Mouse (Mus musculus): ENCODE results near the gene Dalrd3. TPM values are rescaled to one million over a fixed set of nuclear protein-coding genes. Genes with fewer than 3 reads are reported as not detected.
A peak's percentile ranks its signal among the peaks of the same experiment; 100 is the strongest.

The Dalrd3 gene
- 230 and 246 TPM in 2 replicates for polyA plus RNA-seq (2015; fragmentation: Nextera tagmentation; extraction: Ambion mirVana)

DNA sequence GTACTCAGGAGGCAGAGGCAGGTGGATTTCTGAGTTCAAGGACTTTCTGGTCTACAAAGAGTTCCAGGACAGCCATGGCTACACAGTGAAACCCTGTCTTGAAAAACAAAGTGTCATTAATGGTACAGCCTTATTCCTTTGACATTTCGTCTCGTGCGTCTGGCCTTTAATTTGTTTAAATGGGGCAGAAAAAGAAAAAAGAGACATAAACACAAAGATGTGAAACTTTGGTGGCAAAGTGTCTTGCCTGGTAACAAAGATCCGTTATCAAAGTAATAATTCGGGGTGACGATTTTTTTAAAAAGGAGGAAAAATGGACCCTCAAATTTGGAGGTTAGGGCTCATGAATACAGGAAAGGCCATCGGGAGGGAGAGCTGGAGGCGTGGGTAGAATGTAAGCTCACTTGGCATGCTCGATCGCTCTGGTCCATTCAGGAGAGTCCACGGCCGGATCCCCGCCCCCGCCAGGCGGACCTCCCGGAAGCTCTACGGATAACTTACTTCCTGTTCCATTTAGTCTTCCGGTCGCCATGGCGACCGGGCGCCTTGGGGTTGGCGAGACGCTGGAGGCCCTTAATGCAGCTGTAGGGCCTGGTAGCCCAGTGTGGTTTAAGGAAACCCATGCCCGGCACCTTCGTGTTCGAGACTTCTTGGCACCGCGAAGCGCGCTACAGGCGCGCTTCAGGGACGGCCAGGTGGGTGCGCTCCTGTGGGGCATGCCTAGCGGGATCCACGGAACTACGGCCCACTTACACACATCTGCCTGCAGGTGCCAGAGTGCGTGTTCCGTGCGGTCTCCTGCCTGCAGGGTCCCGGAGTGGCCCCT lies at the start of gene Dalrd3:
Dalrd3 (plus strand) TSS at position 506 of the 826 bp plus-strand sequence.
- H3K4me3 ChIP-seq, result peak within 1 kb of the TSS; percentile 62
- H3K4me2 ChIP-seq, result peak within 1 kb of the TSS; percentile 99
- H3K27ac ChIP-seq, result peak within 1 kb of the TSS; percentile 75
- peaks cover 54% of the 10 kb centered on the region for H3K4me1 ChIP-seq
- peak; percentile 63 for ATAC-seq
- H3K27me3 ChIP-seq, result no peaks in the 10 kb centered on the region
- 6% methylated on average over 42 of the region's 42 CpGs for WGBS
- no peaks in the 10 kb centered on the region for H3K9me3 ChIP-seq (replicated peaks)
- H3K9ac ChIP-seq, result peak within 1 kb of the TSS; percentile 71
- H3K36me3 ChIP-seq (ENCODE audit: poor library complexity, severe bottlenecking), result peaks cover 55% of the 10 kb centered on the region

DNA sequence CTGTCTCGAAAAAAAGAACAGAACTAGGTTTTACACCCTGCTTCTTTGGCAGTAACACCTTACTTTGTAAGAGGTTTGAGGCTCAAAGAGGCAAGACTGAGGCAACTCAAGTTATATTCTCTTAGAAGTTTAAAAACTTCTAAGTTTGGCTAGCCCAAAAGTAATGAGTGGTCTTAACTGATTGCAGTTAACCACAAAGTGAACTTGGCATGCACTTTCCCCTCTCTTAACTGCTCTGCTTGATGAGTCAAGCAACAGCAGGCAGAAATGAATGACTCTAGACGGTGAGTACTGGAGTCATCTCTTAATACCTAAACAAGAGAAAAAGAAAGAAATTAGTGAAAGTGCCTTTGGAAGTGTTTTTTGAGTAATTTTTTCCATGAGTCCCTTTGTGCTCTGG lies 48.1 kb upstream of the Dalrd3 start:
- no peaks in the 10 kb centered on the region for H3K27me3 ChIP-seq
- 58% methylated on average over 2 of the region's 2 CpGs for WGBS
- peak overlapping the region; percentile 54; the same call in 1 of the 2 replicates for H3K27ac ChIP-seq
- no peaks in the 10 kb centered on the region for H3K9me3 ChIP-seq (replicated peaks)
- ATAC-seq, result no peak
- no peak overlapping the region for H3K9ac ChIP-seq
- H3K4me1 ChIP-seq, result peaks cover 33% of the 10 kb centered on the region
- H3K36me3 ChIP-seq (ENCODE audit: poor library complexity, severe bottlenecking), result peaks cover 16% of the 10 kb centered on the region
- H3K4me2 ChIP-seq, result peak overlapping the region; percentile 18; the same call in 1 of the 2 replicates
- no peak overlapping the region for H3K4me3 ChIP-seq

DNA sequence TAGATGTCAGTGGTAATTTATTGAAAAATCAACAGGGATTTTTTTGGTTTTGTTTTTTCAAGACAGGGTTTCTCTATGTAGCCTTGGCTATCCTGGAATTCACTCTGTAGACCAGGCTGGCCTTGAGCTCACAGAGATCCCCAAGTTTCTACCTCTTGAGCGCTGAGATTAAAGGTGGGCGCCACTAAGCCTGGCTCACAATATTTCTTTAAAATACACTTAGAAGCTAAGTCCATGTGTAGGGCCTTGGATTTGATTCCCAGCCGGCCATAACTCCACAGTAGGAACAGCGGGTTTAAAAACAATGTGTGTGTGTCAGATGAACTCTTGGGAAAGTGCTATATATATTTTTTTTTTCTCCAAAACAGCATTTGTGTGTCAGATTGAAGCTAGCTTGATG lies 46.3 kb upstream of the Dalrd3 start:
- Histone ChIP-seq H3K9me3 (replicated peaks) (no peaks in the 10 kb centered on the region), H3K27me3 (no peaks in the 10 kb centered on the region), H3K4me3 (no peak overlapping the region), H3K4me1 (peaks cover 30% of the 10 kb centered on the region), H3K36me3 (ENCODE audit: poor library complexity, severe bottlenecking) (peaks cover 18% of the 10 kb centered on the region), H3K27ac (no peak overlapping the region), H3K4me2 (no peak overlapping the region), H3K9ac (no peak overlapping the region)
- 98% methylated on average over 4 of the region's 4 CpGs for WGBS
- no peak for ATAC-seq

DNA sequence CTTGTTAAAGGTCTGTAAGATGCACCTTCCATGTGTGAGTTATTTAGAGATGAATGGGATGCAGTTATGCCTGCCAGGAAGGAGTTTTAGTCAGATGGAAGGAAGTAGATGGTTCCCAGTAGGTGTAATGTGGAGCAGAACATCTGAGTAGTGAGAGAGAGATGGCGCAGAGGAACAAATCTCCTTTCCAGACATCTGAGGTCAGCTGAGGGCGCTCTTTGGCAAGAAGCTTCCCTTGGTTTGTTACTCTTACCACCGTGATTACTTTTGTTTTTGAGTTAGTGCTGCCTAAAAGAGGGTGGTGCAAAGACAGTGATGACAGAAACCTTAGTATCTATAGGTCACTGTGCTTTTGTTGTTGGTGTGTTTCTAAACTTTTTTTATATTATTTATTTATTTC lies 44.3 kb upstream of the Dalrd3 start:
- Histone ChIP-seq H3K9ac (no peak overlapping the region), H3K4me1 (peaks cover 12% of the 10 kb centered on the region), H3K4me3 (no peak overlapping the region), H3K27ac (no peak overlapping the region), H3K27me3 (no peaks in the 10 kb centered on the region), H3K4me2 (no peak overlapping the region), H3K36me3 (ENCODE audit: poor library complexity, severe bottlenecking) (peaks cover 30% of the 10 kb centered on the region), H3K9me3 (replicated peaks) (no peaks in the 10 kb centered on the region)
- ATAC-seq, result no peak
- 87% methylated on average over 3 of the region's 3 CpGs for WGBS

DNA sequence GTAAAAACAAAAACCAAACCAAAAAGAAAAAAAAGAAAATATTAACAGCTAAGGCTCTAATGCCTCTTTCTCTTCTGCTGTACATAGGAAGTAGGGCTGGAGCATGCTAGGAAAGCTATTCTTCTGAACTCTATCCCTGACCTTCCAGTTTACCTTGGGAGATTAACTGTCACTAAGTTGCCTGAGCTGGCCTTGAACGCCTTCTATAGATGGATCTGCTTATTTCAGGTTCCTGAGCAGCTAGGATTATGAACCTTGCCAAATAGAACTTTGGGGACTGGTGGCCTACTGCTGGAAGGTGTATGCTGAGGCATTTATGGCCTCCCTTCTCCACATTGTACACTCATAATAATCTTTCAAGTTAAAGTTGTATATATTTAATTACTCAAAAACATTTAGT lies 38.7 kb upstream of the Dalrd3 start:
- no peak for ATAC-seq
- Histone ChIP-seq H3K4me1 (no peaks in the 10 kb centered on the region), H3K27me3 (no peaks in the 10 kb centered on the region), H3K36me3 (ENCODE audit: poor library complexity, severe bottlenecking) (peaks cover 76% of the 10 kb centered on the region), H3K9me3 (replicated peaks) (no peaks in the 10 kb centered on the region), H3K27ac (no peak overlapping the region), H3K4me3 (no peak overlapping the region), H3K9ac (no peak overlapping the region), H3K4me2 (no peak overlapping the region)
- 88% methylated on average over 1 of the region's 1 CpGs for WGBS

DNA sequence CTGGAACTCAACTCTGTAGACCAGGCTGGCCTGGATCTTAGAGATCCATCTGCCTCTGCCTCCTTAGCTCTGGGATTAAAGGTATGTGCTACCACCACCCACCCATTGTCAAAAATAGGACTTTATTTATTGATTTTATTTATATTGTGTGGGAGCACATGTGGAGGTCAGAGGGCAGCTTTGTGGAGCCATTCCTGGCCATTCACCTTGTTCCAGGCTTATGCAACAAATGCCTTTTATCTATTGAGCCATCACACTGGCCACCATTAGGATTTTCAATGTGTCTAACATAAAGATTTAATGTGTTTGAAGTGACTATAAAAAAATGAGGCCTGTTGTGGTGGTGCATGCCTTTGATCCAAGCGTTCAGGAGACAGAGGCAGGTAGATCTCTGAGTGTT lies 38.2 kb upstream of the Dalrd3 start:
- ATAC-seq, result no peak
- Histone ChIP-seq H3K9ac (no peak overlapping the region), H3K36me3 (ENCODE audit: poor library complexity, severe bottlenecking) (peaks cover 82% of the 10 kb centered on the region), H3K4me3 (no peak overlapping the region), H3K9me3 (replicated peaks) (no peaks in the 10 kb centered on the region), H3K4me2 (no peak overlapping the region), H3K4me1 (no peaks in the 10 kb centered on the region), H3K27me3 (no peaks in the 10 kb centered on the region), H3K27ac (no peak overlapping the region)
- WGBS, result 98% methylated on average over 1 of the region's 1 CpGs

DNA sequence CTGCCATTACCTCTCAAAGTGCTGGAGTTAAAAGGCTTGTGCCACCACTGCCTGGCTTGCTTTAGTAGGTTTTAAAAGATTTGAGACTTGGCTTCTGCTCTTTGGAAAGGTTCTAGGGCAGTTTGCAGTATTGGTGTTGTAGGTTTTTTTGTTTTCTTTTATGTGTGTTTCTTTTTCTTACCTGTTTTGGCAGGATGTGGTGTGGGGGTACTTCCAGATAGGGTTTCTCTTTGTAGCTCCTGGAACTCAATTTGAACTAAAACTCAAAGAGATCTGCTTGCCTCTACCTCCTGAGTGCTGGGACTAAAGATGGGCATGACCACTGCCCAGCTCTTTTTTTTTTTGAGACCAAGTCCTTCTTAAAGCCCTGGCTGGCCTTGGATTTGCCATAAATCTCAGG lies 28.8 kb upstream of the Dalrd3 start:
- Histone ChIP-seq H3K36me3 (ENCODE audit: poor library complexity, severe bottlenecking) (peaks cover 93% of the 10 kb centered on the region), H3K4me1 (no peaks in the 10 kb centered on the region), H3K27ac (no peak overlapping the region), H3K9ac (no peak overlapping the region), H3K9me3 (replicated peaks) (no peaks in the 10 kb centered on the region), H3K4me2 (no peak overlapping the region), H3K27me3 (no peaks in the 10 kb centered on the region), H3K4me3 (no peak overlapping the region)
- no peak for ATAC-seq

DNA sequence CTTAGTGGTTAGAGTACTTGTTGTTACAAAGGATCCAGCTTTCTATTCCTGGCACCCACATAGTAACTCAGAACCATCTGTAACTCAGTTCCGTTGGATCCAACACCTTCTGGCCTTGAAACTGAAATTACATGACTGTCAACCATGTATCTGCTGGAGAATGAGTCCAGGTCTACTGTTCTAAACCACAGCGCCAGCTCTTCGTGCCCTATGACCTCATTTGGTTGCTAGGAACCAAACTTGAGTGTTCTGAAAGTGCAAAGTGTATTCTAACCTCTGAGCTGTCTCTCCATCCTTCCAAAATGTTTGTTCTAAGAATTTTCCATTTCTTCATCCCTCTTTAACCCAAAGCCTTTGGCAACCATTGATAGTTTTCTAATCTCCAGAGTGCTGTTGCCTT lies 23.7 kb upstream of the Dalrd3 start:
- Histone ChIP-seq H3K4me1 (no peaks in the 10 kb centered on the region), H3K9me3 (replicated peaks) (no peaks in the 10 kb centered on the region), H3K4me2 (no peak overlapping the region), H3K4me3 (no peak overlapping the region), H3K27ac (no peak overlapping the region), H3K36me3 (ENCODE audit: poor library complexity, severe bottlenecking) (peaks cover 94% of the 10 kb centered on the region), H3K9ac (no peak overlapping the region), H3K27me3 (no peaks in the 10 kb centered on the region)
- 97% methylated on average over 3 of the region's 3 CpGs for WGBS
- no peak for ATAC-seq

DNA sequence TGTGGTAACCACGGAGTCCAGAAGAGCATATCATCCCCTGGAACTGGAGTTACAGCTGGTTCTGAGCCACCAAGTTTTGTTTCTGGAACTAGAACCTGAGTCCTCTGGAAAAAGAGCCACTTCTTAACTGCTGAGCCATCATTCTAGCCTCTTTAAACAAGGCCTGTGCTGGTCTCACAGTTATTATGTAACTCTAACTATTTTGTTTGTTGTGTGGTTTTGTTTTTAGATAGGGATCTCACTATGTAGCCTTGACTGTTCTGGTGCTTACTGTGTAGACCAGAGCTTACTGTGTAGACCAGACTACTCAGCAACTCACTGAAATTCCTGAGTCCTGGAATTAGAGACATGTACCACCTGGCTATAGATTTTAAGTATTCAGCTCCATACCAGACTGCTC lies 22.8 kb upstream of the Dalrd3 start:
- peaks cover 92% of the 10 kb centered on the region for H3K36me3 ChIP-seq (ENCODE audit: poor library complexity, severe bottlenecking)

DNA sequence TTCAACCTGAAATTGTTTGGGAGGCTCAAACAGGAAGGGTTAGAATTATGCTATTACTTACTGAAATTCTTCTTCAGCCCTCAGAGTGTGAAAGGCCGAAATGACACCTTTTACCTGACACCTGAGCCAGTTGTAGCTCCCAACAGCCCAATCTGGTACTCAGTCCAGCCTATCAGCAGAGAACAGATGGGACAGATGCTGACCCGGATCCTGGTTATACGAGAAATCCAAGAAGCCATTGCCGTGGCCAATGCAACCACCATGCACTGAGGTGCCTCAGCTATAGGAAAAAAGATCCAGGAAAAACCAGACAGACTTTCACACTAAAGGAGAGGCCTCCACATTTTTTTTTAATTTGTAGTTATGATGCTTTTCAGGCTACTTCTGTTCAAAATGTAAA lies 10.5 kb upstream of the Dalrd3 start:
- H3K9me3 ChIP-seq (replicated peaks), result no peaks in the 10 kb centered on the region
- 89% methylated on average over 4 of the region's 4 CpGs for WGBS
- no peak overlapping the region for H3K27ac ChIP-seq
- peaks cover 18% of the 10 kb centered on the region for H3K4me1 ChIP-seq
- no peak for ATAC-seq
- H3K4me2 ChIP-seq, result no peak overlapping the region
- H3K4me3 ChIP-seq, result no peak overlapping the region
- no peaks in the 10 kb centered on the region for H3K27me3 ChIP-seq
- no peak overlapping the region for H3K9ac ChIP-seq
- H3K36me3 ChIP-seq (ENCODE audit: poor library complexity, severe bottlenecking), result peaks cover 82% of the 10 kb centered on the region

More for the DNA sequence above, 22.8 kb upstream of the Dalrd3 start:
- H3K4me2 ChIP-seq, result no peak overlapping the region
- no peak overlapping the region for H3K27ac ChIP-seq
- no peaks in the 10 kb centered on the region for H3K9me3 ChIP-seq (replicated peaks)
- H3K4me1 ChIP-seq, result no peaks in the 10 kb centered on the region
- 92% methylated on average over 1 of the region's 1 CpGs for WGBS
- no peak for ATAC-seq
- no peak overlapping the region for H3K9ac ChIP-seq
- no peak overlapping the region for H3K4me3 ChIP-seq
- H3K27me3 ChIP-seq, result no peaks in the 10 kb centered on the region

DNA sequence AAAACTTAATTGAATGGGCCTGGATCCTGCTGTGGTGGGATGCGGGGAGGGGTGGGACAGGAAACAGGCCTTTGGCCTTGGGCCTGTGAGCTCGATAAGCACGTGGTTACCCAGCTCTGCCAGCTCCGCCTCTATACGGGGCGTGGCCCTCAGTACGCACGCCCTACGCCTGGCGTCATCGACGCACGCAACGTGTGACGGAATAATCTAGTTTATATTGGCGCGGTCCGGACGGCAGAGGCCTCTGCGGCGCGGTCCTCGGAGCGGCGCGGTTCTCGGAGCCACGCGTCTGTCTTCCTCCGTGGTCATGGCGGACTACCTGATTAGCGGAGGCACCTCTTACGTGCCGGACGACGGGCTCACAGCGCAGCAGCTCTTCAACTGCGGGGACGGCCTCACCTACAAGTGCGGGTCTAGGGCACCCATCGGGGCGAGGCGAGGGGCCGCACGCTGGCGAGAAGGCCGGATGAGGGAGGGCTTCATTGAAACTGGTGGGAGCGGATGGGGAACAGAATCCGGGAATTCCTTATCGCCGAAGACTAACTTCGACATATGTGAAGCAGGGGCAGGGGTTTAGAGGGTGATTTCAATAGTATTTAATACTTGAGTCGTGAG lies 9.4 kb upstream of the Dalrd3 start, which contains the start of gene Impdh2:
Impdh2 (plus strand) TSS at position 60 of the 615 bp plus-strand sequence.
- Histone ChIP-seq H3K27me3 (no peaks in the 10 kb centered on the region), H3K4me3 (peak within 1 kb of the TSS; percentile 46), H3K9me3 (replicated peaks) (no peaks in the 10 kb centered on the region), H3K4me2 (peak within 1 kb of the TSS; percentile 75), H3K36me3 (ENCODE audit: poor library complexity, severe bottlenecking) (peaks cover 82% of the 10 kb centered on the region), H3K27ac (peak within 1 kb of the TSS; percentile 44), H3K9ac (peak within 1 kb of the TSS; percentile 77), H3K4me1 (peaks cover 18% of the 10 kb centered on the region)
- WGBS, result under 1% methylated on average over 51 of the region's 53 CpGs
- ATAC-seq, result peak; percentile 99

DNA sequence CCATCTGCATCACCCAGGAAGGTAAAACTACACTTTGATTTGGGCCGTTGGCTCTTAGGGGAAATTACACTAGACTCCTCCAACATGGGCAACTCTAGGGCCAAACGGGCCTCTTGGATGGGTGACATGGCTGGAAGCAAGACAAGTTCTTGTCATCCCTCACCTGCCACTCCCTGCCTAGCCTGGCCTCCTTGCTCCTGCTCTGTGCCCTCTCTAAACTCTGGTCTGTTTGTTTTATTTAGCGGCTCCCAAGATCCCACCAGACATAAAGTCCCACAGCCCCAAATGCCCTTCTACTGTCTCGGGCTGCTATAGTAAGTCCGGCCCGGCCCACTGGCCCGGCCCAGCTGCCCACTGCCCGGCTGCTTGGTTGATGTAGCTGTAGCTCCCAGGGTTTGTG lies 6.0 kb upstream of the Dalrd3 start:
- Histone ChIP-seq H3K4me2 (no peak overlapping the region), H3K36me3 (ENCODE audit: poor library complexity, severe bottlenecking) (peaks cover 57% of the 10 kb centered on the region), H3K27ac (no peak overlapping the region), H3K9me3 (replicated peaks) (no peaks in the 10 kb centered on the region), H3K4me1 (peaks cover 41% of the 10 kb centered on the region), H3K9ac (no peak overlapping the region), H3K4me3 (no peak overlapping the region), H3K27me3 (no peaks in the 10 kb centered on the region)
- ATAC-seq, result no peak
- WGBS, result 96% methylated on average over 8 of the region's 8 CpGs

All from forebrain, embryonic 13.5 days (tissue).